Mouse (Mus musculus) forebrain, embryonic 10.5 days (tissue): ENCODE results near the gene Parva. TPM values are rescaled to one million over a fixed set of nuclear protein-coding genes. Genes with fewer than 3 reads are reported as not detected.

ENCODE experiments used
- DNase-seq: peaks from one replicate; pipeline ENCODE4 v3.0.0-alpha.2; 2017; ENCODE audit warnings: low spot score; ENCODE audit errors: extremely low spot score
- H3K27ac ChIP-seq: fragments of 300-500 bp; sonication (generic); 2 replicates; pipeline ENCODE4 v1.5.1; 2016; ENCODE audit warnings: mild to moderate bottlenecking
- H3K27me3 ChIP-seq: fragments of 300-500 bp; sonication (generic); 2 replicates; pipeline ENCODE4 v1.6.1; 2016; ENCODE audit warnings: mild to moderate bottlenecking; ENCODE audit not compliant: poor library complexity, severe bottlenecking
- H3K36me3 ChIP-seq: fragments of 300-500 bp; sonication (generic); replicated peaks from 2 replicates; pipeline ENCODE4 v1.6.1; 2016; ENCODE audit warnings: mild to moderate bottlenecking, moderate library complexity
- H3K4me1 ChIP-seq: fragments of 300-500 bp; sonication (generic); 2 replicates; pipeline ENCODE4 v1.6.1; 2016
- H3K4me3 ChIP-seq: fragments of 300-500 bp; sonication (generic); 2 replicates; pipeline ENCODE4 v1.5.1; 2016; ENCODE audit warnings: mild to moderate bottlenecking, moderate library complexity
- H3K9me3 ChIP-seq: fragments of 300-500 bp; sonication (generic); 2 replicates; pipeline ENCODE4 v1.6.1; 2016; ENCODE audit warnings: mild to moderate bottlenecking, moderate library complexity
- WGBS: fragments of 180-500 bp; shearing (Covaris S2); methylation state at CpG from one replicate; pipeline ENCODE4 v1.1.7; 2016; 5-methylcytosine and 5-hydroxymethylcytosine counted together
- polyA plus RNA-seq: library from polyadenylated mRNA; unstranded; fragments of >200 nt; fragmentation: Nextera tagmentation; extraction: Ambion mirVana; gene quantifications from 2 replicates; pipeline ENCODE4 v1.2.1, GENCODE M21; 2016

The Parva gene
- polyA plus RNA-seq, 1 experiment from 2014 or later, result 51.6 TPM

DNA sequence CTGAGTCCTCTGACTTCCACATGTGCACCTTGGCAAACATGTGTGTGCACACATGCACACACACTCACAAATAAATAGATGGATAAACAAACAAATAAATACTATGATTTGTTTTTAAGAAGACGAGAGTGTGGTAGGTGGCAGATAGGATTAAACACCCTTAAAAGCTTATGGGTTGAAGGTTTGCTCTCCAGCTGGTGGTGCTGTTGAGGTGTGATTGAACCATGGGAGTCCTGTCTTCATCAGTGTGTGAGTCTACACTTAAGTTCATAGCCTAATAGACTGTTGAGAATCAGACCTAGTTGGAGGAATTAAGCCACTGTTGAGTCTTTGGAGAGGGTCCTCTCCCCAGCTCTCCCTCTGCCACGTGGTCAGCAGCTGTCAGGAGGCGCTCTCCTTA, 38.6 kb downstream of the Parva start:
- WGBS, result 74% methylated on average over 3 of the region's 3 CpGs
- peaks cover 62% of the 10 kb centered on the region for H3K4me1 ChIP-seq

DNA sequence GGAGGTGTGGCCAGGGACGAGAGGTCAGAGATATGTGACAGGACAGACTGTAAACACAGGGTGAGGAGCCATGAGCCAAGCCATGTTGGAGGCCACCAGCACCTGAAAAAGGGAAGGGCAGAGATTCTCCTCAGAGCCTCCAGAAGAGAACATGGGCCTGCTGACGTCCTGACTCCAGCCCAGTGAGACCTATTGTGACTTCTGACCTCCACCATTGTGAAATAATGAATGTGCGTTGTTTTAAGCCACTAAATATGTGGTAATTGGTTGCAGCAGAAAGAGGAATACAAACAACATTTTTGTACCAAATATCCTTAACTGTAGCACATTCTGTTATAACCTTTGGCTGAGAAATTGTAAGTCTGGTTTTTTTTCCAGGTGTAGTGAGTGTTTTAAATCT, 39.5 kb downstream of the Parva start:
- H3K4me3 ChIP-seq, result no peak overlapping the region
- H3K27ac ChIP-seq, result peak overlapping the region; percentile 79
- peaks cover 67% of the 10 kb centered on the region for H3K4me1 ChIP-seq
- H3K9me3 ChIP-seq, result no peaks in the 10 kb centered on the region
- H3K36me3 ChIP-seq, result peaks cover 7% of the 10 kb centered on the region; the same call in 1 of the 2 replicates
- no peak for DNase-seq
- H3K27me3 ChIP-seq, result 0 out of 2 replicates have a peak, but pooled peaks cover 3% of the 10 kb centered on the region
- WGBS, result 64% methylated on average over 3 of the region's 3 CpGs

More for the DNA sequence above, 38.6 kb downstream of the Parva start:
- DNase-seq, result no peak
- H3K27ac ChIP-seq, result no peak overlapping the region
- 0 out of 2 replicates have a peak, but pooled peaks cover 2% of the 10 kb centered on the region for H3K27me3 ChIP-seq
- peaks cover 7% of the 10 kb centered on the region; the same call in 1 of the 2 replicates for H3K36me3 ChIP-seq
- H3K9me3 ChIP-seq, result no peaks in the 10 kb centered on the region
- H3K4me3 ChIP-seq, result no peak overlapping the region

DNA sequence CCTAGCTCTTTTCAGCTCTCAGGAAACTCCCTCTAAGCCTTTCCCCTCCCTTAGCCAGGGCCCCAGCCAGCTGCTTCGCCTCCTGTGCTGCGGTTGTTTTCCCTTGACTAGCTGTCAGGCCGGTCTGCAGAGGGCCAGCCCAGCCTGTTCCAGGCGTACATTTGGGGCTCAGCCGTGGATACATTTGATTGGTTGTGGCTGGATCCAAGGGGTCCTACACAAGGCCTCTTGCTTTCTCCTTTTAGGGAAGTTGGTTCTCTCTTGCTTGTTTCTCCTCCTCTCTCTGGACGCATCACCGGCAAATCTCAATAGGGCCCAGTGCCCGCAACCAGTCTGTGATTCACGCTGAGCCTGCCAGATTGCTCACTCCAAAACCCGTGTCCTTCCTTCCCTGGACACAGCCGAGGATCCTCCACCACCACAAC, 40.4 kb downstream of the Parva start:
- DNase-seq, result peak; percentile 65
- Histone ChIP-seq H3K4me1 (peaks cover 67% of the 10 kb centered on the region), H3K27me3 (0 out of 2 replicates have a peak, but pooled peaks cover 3% of the 10 kb centered on the region), H3K27ac (peak overlapping the region; percentile 79), H3K9me3 (no peaks in the 10 kb centered on the region), H3K36me3 (peaks cover 7% of the 10 kb centered on the region; the same call in 1 of the 2 replicates), H3K4me3 (no peak overlapping the region)
- 16% methylated on average over 11 of the region's 11 CpGs for WGBS

DNA sequence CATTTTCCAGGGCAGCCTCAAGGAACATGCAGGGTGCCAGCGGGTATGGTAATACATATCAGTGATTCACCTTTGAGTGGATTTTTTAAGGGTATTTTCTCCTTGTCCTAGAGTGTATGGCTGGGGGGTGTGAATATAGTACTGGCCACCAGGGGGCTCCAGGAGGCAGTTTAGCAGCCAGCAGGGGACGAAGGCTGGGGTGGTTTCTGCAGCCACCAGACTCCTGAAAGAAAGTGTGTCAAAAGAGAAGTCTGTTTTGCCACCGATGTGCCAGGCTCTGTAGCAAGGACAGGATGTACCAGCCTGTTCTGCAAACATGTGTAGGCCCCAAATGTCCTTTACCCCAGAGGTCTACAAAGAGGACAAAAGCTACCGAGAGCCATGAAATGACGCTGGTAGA, 42.5 kb downstream of the Parva start:
- H3K4me1 ChIP-seq, result peaks cover 71% of the 10 kb centered on the region
- H3K4me3 ChIP-seq, result no peak overlapping the region
- 46% methylated on average over 5 of the region's 5 CpGs for WGBS
- peak; percentile 69 for DNase-seq
- no peak overlapping the region for H3K27ac ChIP-seq
- no peaks in the 10 kb centered on the region for H3K9me3 ChIP-seq
- H3K36me3 ChIP-seq, result peaks cover 6% of the 10 kb centered on the region; the same call in 1 of the 2 replicates
- H3K27me3 ChIP-seq, result 0 out of 2 replicates have a peak, but pooled peaks cover 3% of the 10 kb centered on the region

DNA sequence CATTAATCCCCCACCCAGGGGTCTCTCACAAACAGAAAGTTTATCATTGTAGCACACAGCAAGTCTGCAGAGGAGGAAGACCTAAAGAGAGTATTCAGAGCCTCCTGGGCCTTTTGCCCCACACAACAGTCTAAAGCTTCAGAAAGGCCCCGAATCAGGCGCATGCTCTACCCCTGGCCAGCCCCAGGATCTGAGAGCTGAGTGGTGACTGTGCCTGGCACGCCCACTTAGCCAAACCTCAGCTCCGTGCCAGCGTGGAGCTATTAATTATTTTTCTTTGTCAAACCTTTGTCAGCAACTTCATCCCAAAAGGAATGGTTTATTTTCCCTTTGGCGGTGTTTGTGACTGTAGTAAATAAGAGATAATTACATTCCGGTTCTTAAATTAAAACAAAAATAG, 44.0 kb downstream of the Parva start:
- Histone ChIP-seq H3K27me3 (0 out of 2 replicates have a peak, but pooled peaks cover 3% of the 10 kb centered on the region), H3K4me1 (peaks cover 68% of the 10 kb centered on the region), H3K4me3 (no peak overlapping the region), H3K9me3 (no peaks in the 10 kb centered on the region), H3K36me3 (no peaks in the 10 kb centered on the region), H3K27ac (peak overlapping the region; percentile 22; the same call in 1 of the 2 replicates)
- DNase-seq, result no peak
- 81% methylated on average over 7 of the region's 7 CpGs for WGBS

DNA sequence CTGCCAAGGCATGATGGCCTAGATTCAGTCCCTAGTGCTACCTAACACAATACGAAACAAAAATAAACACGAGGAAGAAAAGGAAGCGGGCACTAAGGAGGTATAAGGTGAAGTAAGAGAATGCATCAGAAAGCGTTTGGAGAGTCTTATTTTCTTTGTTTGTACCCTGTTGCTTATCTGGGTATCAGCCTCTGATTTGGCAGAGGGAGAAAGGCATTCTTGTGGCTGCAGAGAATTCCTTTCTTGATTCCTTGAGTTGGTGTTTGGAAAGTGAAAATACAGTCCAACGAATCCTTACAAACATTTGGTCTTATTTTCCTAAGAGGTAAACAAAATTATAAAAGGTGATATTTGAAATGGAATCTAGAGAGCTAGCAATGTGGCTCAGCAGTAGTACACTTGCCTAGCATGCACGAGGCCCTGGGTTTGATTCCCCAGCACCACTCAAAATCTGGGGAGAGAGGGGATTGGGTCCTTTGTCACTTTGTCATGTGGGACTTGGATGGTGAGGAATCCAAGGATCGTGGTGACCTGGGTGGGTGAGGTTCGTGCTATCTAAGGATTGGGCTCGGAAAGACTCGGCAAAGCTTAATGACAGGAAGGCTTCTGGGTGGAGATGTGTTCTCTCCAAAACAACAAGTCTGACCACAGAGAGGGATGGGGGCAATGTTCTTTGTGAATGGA, 44.9 kb downstream of the Parva start:
- no peak for DNase-seq
- Histone ChIP-seq H3K27ac (0 out of 2 replicates have a peak overlapping the region, but pooled peaks have one; percentile 62), H3K9me3 (no peaks in the 10 kb centered on the region), H3K27me3 (0 out of 2 replicates have a peak, but pooled peaks cover 3% of the 10 kb centered on the region), H3K4me1 (peaks cover 60% of the 10 kb centered on the region), H3K36me3 (no peaks in the 10 kb centered on the region), H3K4me3 (no peak overlapping the region)
- WGBS, result 80% methylated on average over 10 of the region's 10 CpGs

DNA sequence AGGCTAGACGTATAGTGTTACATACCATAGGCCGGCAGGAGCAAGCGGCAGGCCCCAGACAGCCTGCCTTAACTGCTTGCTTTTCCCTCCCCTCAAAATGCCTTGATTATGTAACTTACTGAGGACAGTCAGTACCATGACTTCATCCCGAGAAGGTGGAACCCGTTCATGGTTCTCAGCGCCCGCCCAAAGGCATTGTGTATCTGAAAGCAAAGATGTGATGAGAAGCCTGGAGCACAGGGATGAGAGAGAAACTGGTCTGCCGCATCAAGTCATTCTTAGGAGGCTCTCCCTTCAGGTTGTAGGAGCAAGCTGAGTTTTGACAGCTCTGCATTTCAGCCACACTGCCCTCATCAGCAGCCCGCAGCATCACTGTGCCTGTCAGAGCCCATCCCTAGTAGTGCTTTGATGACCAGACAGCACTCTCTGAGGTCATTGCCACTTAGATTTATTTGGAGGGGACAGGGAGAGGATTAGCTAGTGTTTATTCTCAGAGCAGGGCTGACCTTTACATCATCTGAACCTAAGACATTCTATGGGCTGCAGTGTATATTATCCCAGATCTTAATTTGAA, 45.5 kb downstream of the Parva start:
- Histone ChIP-seq H3K4me1 (peaks cover 53% of the 10 kb centered on the region), H3K27ac (peak overlapping the region; percentile 62; the same call in 1 of the 2 replicates)

DNA sequence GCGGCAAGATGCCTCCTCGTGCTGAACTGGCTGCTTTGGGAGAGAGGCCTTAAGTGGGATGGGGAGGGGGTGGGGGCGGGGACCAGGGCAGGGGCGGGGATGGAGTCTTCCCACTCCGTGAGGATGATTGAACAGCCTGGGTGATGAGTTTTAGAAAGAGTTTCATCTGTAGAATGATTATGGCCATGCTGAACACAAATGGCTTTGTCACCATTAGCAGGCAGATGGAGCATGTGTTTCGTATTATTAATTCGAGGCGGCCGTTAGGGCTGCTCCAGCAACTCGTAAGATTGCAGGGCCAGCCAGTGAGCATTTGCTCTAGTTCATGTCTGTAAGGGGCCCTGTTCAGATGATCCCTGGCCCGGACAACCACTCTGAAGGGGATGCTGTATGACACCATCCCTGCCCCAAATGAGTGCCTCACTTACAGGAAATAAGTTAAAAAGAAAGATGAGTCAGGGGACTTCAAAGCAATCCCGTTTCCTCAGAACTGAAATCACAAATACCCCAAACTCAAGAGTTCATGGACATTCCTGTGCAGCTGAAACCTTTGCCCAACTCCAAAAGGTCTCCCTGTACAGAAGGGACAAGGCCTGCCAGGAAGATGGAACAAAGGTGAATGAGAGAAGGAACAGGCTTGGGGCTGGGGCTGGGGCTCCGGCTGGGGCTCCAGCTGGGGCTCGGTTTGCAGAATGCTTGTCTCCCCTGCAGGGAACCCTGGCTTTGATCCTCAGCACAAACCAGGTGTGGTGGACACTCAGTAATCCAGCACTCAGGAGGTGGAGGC, 46.5 kb downstream of the Parva start:
- Histone ChIP-seq H3K27me3 (0 out of 2 replicates have a peak, but pooled peaks cover 3% of the 10 kb centered on the region), H3K4me3 (no peak overlapping the region; the same call in 1 of the 2 replicates), H3K4me1 (peaks cover 49% of the 10 kb centered on the region), H3K27ac (peak overlapping the region; percentile 75), H3K36me3 (no peaks in the 10 kb centered on the region), H3K9me3 (no peaks in the 10 kb centered on the region)
- 35% methylated on average over 14 of the region's 14 CpGs for WGBS
- no peak for DNase-seq

More for the DNA sequence above, 45.5 kb downstream of the Parva start:
- Histone ChIP-seq H3K9me3 (no peaks in the 10 kb centered on the region), H3K36me3 (no peaks in the 10 kb centered on the region), H3K4me3 (no peak overlapping the region), H3K27me3 (0 out of 2 replicates have a peak, but pooled peaks cover 3% of the 10 kb centered on the region)
- 61% methylated on average over 9 of the region's 9 CpGs for WGBS
- DNase-seq, result no peak

DNA sequence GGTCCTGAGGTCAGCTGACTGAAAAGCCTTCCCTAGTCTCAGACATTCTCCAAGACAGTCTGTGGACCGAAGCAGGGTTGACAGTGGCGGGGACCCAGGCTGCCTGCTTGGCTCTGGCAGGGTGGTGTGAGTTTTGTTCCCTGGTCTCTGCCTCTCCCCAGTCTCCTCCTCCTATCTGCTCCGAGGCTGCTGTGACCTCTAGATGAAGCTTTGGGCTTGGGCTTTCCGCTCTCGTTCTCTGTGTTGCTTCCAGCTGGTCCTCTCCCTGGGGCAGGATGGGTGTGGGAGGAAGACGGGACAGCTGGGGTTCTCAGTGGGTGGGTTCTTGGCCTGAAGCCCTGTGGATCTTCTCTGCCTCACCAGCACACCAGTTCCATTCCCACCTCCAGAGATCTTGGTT, 51.8 kb downstream of the Parva start:
- H3K4me3 ChIP-seq, result no peak overlapping the region
- H3K27ac ChIP-seq, result peak overlapping the region; percentile 68
- H3K27me3 ChIP-seq, result no peaks in the 10 kb centered on the region
- no peaks in the 10 kb centered on the region for H3K36me3 ChIP-seq
- WGBS, result 85% methylated on average over 6 of the region's 6 CpGs
- DNase-seq, result no peak
- peaks cover 50% of the 10 kb centered on the region for H3K4me1 ChIP-seq
- no peaks in the 10 kb centered on the region for H3K9me3 ChIP-seq

DNA sequence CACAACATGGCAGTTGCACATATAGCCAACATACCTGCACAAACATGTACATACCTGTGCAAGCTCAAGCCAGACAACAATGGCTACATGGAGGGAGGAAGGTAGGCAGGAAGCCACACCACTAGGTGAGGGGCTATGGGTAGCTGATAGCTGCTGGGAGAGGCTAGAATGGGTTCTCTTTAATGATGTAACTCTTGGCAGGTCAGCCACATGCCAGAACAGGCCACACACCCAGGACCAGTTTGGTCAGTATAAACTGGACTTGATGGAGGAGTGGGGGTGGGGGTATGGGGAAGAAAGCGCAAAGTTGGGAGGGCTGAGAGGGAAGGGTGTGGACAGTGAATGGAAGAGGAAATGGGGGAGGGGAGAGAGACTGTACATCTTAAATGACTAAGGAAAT, 53.7 kb downstream of the Parva start:
- Histone ChIP-seq H3K27me3 (no peaks in the 10 kb centered on the region), H3K36me3 (no peaks in the 10 kb centered on the region), H3K9me3 (no peaks in the 10 kb centered on the region), H3K4me3 (no peak overlapping the region), H3K4me1 (peaks cover 50% of the 10 kb centered on the region), H3K27ac (no peak overlapping the region)
- 96% methylated on average over 1 of the region's 1 CpGs for WGBS
- no peak for DNase-seq

DNA sequence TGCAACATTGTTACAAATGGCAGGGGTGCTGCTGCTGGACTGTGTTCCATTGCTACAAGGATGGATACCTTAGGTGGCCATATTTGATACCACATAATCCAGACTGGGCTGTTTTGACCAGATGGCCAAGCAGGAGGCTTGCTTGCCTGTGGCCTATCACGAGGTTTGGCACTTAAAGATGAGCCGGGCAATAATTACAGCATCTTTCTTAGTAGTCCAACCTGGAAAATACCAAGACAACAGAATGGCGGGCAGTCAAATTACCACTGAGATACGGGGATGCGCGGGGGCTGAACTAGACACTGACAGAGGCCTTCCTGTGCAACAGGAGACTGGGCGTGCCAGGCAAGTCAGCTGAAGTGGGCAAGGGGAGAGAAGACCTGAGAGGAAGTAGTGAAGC, 55.3 kb downstream of the Parva start:
- no peaks in the 10 kb centered on the region for H3K9me3 ChIP-seq
- H3K27me3 ChIP-seq, result no peaks in the 10 kb centered on the region
- H3K27ac ChIP-seq, result peak overlapping the region; percentile 85
- no peak for DNase-seq
- H3K36me3 ChIP-seq, result no peaks in the 10 kb centered on the region
- 90% methylated on average over 7 of the region's 7 CpGs for WGBS
- no peak overlapping the region for H3K4me3 ChIP-seq
- peaks cover 50% of the 10 kb centered on the region for H3K4me1 ChIP-seq

DNA sequence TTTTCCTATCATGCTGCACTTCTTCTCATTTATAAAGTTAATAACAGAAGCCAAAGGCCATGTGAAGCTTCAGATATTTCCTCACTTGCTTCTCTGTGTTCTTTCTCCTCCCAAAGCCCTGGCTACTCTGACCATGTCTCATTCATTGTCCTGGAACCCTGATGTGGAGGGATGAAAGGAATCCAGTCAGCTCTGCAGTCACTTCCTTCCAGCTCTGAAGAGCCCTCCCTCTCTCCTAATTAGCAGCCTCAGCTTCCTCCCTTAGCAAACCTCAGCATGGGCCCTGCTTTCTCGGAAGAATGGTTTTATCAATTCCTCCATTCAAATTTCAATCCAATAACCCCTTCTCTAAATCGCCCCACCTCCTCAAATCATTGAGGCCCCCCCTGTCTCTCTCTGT, 56.1 kb downstream of the Parva start:
- H3K36me3 ChIP-seq, result no peaks in the 10 kb centered on the region
- H3K27ac ChIP-seq, result peak overlapping the region; percentile 85
- WGBS, result 11% methylated on average over 2 of the region's 2 CpGs
- H3K4me1 ChIP-seq, result peaks cover 50% of the 10 kb centered on the region
- no peaks in the 10 kb centered on the region for H3K9me3 ChIP-seq
- H3K27me3 ChIP-seq, result no peaks in the 10 kb centered on the region
- peak; percentile 30 for DNase-seq
- H3K4me3 ChIP-seq, result no peak overlapping the region; the same call in 1 of the 2 replicates
